Mouse (Mus musculus): Measurements from ENCODE around the gene Slfn5.
A peak's percentile ranks its signal among the peaks of the same experiment; 100 is the strongest.
"Not testable (repeated sequence)": the region's sequence is repeated elsewhere in the genome, so short reads cannot be mapped to it uniquely, and the experiment has no call there.

The Slfn5 gene

DNA sequence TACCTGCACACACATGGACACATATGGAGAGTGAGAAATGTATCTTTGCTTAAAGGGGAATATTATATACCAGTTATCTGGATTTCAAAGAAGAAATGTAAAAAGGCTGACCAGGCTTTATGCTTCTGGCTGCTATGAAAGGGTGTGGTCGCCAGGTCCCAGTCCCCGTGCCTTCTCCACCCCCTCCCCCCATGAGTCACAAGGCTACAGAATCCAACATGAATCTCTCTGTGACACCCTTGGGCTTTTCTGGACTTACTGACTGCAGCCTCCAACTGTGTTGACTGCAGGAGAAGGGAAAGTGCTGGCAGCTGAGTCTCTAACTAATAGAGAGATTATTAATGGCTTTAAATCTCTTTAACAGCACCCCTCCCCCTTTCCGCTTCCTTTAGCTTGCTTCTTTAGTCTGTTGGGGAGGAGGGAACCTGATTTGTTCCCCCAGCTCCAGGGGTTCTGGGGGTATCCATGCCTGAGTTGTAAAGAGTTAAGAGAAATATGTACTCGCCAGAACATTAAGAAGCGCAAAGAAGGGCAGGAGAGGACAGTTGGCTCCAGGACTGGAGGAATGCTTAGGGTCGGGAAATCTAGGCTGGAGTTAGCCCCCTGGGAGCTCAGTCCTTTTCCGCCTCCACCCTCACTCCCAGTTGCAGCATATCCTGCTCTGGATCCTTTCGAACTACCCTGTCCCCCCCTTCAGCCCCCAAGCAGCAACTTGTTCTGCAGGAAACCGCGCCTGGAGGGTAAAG is at the start of gene Slfn5:
Gene Slfn5, plus strand, starts transcription at position 614 of the 746 bp plus-strand sequence.
- no peak for DNase-seq

DNA sequence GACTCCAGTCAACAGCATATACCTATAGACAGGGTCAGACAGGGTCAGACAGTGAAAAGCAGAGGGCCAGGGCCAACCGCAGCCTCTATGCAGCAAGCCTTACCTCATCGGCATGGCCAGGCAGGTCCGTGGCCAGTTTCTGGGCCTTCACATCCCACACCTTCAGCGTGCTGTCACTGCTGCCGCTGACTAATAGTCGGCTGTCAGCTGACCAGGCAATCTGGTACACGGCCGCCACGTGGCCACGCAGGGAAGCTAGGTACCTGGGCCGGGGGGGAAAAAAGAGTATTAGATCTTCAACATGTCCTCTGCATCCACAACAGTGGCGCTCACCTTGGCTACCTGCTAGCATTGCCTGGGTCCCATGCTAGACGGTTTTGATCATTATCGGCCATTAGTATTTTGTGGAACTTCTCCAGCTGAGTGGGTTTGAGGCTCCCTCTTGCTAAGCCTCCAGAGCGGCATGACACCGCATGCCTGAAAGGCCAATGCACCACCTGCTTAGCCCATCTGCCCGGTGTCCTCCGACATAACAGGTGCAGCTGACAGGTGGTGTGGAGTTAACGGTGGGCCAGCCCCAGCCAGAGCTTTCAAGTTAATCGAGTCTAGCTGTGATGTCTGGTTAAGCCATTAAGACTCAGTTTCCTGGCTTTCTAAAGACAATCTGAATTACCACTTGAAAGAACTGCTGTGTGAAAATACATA is 49.4 kb upstream of the Slfn5 start:
- DNase-seq: no peak

DNA sequence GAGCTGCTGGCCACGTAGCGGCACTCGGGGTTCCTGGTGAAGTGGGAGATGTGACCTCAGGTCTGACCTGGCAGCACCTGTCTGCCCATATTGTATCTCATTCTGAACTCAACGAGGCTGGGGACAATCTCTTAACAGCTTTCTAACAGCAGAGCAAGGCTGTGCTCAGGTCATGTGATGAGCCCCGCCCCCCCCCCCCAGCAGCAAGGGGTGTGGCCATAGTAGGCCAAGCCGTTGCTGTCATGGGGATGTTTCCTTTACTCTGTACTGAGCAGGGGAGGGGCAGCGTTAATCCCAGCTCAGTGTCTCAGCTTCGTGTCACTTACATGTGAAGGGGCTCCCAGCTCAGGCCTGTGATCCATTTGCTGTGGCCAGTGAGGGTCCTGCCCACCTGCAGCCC is 46.2 kb upstream of the Slfn5 start:
- no peak for DNase-seq

DNA sequence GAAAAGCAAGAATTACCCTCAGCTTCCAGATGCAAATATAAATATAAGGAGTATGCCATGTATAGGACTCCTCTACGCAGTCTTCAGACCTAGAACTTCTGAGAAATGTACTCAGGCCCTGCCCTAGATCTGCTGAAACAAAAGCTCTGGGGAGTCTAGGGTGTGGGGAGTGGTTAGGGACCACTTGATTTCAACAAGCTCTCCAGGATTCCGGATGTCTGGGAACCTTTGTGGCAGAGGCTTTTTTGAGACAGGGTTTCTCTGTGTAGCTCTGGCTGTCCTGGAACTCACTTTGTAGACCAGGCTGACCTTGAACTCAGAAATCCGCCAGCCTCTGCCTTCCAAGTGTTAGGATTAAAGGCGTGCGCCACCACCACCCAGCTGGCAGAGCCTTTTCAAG is 45.3 kb upstream of the Slfn5 start:
- no peak for DNase-seq

DNA sequence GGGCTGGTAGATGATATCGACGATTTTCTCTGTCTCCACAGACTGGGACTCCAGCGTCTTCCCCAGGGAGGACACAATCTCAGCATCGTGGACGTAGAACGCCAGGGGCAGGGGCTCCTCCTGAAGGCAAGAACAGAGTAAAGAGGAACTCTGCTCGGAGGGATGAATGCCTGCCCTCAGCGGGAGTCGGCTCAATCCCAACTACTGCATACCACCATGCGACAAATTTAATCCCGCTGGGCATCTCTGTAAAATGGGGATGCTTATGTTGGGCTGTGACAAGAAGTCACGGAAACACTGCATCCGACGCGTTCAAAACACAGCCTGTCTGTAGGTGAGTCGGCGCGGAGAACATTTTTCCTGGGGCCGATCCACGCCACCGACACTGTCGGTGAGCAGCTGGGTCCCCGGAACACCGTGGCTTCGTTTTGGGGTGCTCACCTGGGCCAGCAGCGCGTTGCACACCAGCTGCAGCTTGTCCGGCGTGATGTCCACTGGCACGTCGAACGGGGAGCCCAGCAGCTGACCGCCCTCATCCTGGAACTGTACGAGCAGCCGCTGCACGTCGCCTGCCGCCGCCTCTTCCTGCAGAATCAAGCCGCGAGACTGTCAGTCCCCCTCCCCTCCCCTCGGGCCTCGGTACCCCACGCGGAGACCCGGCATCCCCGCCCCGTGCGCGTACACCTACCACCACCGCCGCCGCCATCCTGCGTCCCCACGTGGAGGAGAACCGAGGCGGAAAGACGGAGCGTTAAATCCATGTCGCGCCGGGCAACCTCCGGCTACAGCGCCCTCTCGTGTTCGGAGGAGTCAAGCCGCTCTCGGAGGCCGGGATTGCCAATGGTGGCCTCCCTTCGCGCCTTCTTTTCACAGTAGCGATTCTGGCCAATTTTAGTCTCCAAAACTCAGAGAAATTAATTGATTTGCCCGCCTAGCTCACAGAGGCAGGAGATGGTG is 43.2 kb upstream of the Slfn5 start, which contains the start of gene Nle1:
Gene Nle1, minus strand, starts transcription at position 761 of the 957 bp plus-strand sequence.
- DNase-seq: peak; percentile 91

DNA sequence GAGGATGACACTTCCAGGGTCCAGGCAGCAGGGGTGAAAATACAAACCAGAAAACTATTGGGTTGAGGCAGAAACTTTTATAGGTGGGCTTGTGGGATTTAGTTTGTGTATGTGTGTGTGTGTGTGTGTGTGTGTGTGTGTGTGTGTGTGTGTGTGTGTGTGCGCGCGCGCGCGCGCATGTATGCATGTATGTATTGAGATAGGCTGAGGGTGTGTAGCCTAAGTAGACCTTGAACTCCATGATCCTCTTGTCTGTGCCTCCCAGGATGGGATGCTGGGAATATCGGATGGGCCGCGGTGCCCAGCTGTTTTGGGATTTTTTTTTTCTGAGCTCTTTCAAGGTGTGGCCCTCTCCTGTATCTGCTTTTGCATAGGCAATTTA is 42.5 kb upstream of the Slfn5 start:
- DNase-seq: no peak

DNA sequence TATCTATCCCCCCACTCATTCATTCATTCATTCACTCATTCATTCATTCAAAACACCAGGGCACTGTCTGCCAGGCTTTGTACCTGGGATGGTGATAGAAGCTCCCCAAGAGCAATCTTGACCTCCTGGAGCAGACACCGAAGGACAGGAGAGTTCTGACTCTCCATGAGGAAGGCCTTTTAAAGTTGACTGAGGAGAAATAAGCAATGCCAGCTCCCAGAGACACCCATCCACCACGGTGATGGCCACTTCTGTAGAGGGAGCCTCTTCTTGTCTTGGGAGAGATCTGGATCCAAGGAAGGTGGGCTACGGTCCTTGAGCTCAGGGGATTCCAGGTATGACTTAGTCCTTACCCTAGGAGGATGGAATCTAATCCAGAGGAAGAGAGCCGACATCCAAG is 40.9 kb upstream of the Slfn5 start, which contains the start of gene Unc45b:
Gene Unc45b, plus strand, starts transcription at position 301 of the 400 bp plus-strand sequence.
- DNase-seq: no peak

DNA sequence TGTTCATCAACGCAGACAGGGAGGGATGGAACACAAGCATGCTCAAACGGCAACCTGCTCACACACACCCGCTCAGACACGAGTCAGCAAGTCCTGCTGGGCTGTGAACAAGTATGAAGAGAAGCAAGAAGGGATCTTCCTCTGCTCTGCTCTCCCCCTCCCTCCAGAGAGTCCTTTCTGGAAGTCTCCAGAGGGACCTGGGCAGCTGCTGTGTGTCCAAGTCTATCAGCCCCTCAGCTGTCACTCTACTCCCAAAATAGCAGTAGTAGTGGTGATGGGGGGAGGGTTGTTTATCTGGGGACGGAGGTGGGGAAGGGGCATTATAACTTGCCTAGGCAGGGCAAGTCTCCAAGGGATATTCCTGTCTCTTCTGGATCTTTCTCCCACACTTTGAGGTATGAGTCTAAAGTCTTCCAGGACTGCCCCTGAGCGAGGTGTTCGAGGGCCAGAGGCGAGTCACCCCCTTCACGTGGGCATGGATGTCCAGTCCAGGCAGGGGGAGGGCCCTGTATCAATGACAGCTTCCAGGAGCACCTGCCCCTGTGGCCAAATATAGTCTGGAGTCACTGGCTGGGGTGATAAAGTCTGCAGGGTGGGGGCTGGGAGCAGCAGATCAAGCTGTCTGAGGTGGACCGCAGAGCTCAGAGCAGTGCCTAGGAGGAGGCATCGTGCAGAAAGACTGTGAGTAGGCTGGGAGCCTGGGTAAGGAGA is 40.3 kb upstream of the Slfn5 start:
- no peak for DNase-seq

DNA sequence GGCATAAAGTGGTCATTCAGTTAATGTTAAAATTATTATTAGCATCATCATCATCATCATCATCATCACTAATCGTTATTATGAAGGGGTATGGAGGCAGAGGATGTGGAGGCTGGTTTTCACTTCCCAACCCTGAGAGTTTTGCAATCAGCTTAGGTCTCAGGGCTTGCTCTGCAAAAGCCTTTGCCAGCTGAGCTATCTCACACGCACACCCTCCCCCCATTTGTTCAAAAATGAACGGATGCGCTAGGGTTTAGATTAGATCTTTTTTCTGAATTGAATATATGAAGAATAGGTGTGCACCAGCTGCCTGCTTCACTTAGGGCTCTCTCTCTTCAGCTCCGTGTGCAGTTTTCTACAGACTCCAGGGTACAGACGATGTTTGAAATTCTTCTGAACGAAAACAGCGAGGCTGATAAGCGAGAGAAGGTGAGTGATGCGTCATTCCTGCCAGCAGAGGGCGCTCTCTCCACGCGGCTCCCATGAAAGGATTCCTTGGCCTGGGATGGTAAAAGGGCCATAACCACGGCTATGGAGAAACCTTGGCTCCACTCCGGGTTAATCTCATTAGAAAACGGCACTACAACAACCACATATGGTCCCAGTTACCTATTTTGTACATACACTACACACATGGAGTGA is 36.3 kb upstream of the Slfn5 start:
- peak; percentile 53 for DNase-seq

DNA sequence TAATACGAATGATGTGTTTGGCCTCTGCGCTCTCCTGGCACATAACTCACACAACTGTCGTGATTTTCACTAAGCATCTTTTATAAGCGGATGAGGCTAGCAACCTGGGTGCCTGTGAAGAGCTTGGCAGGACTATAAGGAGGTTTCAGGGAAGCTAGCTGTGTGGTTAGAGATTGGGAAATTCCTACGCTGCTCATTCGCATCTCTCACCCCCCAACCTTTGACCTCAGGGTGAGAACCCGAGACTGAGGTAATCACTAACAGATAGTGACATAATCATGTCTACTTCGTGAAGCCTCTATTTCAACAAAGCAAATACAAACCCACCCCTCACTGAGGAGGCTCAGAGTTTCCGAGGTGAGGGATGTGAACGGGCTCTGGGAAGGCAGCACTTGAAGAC is 30.4 kb upstream of the Slfn5 start:
- DNase-seq: no peak

DNA sequence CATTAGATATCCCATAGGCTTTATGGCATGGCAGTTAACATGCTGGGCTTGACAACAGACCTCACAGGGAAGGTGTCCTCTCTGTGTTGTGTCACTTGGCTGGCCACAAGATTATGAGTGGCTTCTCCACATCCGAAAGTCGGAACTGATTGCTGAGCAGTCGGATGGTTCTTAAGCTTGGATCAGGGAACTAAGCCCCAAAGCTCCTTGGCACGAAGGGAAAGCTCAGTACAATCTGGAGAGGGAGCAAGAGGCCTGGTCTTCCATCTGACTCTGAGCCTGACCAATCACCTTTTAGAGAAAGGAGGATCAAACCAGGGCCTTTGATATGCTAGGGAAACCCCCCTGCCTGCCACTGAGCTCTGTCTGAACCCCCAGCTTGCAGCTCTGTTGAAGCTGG is 29.5 kb upstream of the Slfn5 start:
- no peak for DNase-seq

DNA sequence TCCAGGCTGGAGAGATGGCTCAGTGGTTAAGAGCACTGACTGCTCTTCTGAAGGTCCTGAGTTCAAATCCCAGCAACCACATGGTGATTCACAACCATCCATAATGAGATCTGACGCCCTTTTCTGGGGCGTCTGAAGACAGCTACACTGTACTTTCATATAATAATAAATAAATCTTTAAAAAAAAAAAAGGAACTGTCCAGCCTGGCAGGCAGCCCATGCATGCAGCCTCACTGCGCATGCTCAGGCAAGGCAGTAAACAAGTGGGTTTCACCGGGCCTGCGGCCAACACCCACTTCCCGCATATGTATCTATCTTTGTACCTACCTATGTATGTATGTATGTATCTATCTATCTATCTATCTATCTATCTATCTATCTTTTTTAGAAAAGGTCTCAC is 27.2 kb upstream of the Slfn5 start:
- not testable (repeated sequence) for DNase-seq

DNA sequence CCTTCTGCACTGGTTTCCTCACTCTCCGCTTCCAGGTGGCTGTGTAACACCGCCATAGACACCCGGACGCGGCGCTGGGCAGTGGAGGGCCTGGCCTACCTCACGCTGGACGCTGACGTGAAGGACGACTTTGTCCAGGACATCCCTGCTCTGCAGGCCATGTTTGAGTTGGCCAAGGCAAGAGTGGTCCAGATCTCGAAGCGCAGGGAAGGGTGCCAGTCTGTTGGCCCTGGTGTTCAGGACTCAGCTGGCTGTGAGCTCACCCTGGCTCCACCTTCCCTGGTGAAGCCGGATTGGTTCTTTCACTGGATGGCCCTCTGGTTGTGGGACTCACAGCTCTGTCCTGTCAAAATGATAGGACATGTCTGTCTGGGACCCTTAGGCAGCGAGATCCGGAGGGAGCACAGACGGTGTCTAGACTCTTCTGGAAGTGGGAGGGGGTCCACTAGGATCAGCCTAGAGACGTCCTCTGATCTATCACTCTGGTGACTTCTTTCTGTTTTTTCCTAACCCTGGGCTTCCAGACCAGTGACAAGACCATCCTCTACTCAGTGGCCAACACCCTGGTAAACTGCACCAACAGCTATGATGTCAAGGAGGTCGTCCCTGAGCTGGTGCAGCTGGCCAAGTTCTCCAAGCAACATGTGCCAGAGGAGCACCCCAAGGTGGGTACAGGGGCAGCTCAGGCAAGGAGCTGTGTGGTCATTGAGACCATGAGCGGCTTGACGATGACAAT is 22.1 kb upstream of the Slfn5 start:
- DNase-seq: no peak

DNA sequence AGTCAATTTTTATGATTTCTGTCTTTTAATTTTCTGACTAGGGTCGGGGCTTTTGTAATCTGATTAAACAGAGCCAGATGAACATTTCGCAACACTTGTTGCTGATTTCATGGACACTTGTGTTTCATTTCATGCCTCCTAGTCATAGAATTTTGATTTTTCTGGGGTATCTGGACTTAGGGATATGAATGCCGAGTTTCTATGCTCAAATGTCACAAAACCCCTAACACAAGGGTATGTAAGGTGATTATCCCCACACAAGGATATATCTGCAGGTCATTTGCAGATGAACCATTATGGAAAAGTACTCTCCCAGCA is 21.6 kb upstream of the Slfn5 start:
- DNase-seq: no peak

DNA sequence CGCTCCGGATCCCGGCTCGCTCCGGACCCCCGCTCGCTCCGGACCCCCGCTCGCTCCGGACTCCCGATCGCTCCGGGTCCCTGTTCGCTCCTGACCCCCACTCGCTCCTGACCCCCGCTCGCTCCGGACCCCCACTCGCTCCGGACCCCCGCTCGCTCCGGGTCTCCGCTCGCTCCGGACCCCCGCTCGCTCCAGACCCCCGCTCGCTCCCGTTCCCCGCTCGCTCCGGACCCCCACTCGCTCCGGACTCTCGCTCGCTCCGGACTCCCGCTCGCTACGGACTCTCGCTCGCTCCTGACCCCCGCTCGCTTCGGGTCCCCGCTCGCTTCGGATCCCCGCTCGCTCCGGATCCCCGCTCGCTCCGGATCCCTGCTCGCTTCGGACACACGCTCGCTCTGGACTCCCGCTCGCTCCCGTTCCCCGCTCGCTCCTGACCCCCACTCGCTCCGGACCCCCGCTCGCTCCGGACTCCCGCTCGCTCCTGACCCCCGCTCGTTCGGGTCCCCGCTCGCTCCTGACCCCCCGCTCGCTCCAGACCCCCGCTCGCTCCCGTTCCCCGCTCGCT is 20.7 kb upstream of the Slfn5 start:
- not testable (repeated sequence) for DNase-seq

DNA sequence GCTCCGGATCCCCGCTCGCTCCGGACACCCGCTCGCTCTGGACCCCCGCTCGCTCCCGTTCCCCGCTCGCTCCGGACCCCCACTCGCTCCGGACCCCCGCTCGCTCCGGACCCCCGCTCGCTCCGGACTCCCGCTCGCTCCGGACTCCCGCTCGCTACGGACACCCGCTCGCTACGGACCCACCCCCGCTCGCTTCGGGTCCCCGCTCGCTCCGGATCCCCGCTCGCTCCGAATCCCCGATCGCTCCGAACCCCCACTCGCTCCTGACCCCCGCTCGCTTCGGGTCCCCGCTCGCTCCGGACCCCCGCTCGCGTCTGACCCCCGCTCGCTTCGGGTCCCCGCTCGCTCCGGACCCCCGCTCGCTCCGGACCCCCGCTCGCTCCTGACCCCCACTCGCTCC is 20.0 kb upstream of the Slfn5 start:
- DNase-seq: not testable (repeated sequence)

DNA sequence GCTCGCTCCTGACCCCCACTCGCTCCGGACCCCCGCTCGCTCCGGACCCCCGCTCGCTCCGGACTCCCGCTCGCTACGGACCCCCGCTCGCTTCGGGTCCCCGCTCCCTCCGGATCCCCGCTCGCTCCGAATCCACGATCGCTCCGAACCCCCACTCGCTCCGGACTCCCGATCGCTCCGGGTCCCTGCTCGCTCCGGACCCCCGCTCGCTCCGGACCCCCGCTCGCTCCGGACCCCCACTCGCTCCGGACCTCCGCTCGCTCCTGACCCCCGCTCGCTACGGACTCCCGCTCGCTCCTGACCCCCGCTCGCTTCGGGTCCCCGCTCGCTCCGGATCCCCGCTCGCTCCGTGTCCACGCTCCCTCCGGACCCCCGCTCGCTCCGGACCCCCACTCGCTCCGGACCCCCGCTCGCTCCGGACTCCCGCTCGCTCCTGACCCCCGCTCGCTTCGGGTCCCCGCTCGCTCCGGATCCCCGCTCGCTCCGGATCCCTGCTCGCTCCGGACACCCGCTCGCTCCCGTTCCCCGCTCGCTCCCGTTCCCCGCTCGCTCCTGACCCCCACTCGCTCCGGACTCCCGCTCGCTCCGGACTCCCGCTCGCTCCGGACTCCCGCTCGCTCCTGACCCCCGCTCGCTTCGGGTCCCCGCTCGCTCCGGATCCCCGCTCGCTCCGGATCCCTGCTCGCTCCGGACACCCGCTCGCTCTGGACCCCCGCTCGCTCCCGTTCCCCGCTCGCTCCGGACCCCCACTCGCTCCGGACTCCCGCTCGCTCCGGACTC is 19.3 kb upstream of the Slfn5 start:
- DNase-seq: not testable (repeated sequence)

DNA sequence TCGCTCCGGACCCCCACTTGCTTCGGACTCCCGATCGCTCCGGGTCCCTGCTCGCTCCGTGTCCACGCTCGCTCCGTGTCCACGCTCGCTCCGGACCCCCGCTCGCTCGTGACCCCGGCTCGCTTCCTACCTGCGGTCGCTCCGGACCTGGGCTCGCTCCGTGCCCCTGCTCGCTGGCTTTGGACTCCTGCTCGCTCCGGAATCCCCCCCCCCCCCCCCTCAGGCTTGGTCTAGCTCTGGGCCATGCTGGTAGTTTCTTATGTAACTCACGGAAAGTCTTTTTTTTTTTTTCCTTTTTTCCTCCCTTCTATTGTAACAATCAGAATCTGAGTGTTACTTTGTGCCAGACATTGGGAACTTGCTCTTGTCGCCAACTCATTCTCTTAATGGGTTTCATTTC is 18.0 kb upstream of the Slfn5 start:
- no peak for DNase-seq

DNA sequence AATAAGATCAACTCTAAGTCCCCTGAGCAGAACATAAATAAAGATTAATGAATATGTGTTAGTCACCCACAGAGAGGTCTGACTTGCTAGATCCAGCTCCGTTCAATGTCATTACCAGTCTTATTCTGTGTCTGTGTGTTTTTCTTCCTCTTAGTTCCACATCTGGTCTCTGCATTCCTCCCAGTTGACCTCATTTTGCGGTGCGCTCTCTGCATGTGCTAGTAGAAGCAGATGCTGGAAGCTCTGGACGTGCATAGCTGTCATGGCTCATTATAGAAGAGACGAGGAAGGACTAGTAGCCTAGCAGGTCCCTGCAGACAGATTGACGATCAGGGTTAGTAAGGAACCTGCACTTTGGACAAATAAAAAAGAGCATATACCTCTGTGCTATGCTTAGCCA is 7.8 kb upstream of the Slfn5 start:
- no peak for DNase-seq

DNA sequence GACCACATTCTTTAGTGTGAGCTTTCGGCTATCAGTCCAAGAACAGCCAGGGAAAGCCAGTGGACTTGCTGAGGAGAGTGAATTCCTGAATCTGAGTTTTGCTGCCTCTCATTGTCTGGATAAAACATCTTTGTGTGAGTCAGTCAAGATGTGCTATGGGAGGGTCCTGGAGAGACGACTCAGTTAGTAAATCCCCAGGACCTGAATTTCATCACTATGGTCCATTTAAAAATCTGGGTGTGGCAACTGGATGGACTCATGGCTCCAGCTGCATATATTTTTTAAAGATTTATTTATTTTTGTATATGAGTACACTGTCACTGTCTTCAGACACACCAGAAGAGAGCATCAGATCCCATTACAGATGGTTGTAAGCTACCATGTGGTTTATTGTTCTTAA is 5.5 kb upstream of the Slfn5 start:
- DNase-seq: no peak
